Mouse (Mus musculus) olfactory bulb, adult 2 months (tissue): ENCODE results near the gene Btbd9.

Experiments
- CTCF ChIP-seq: fragments of 200-500 bp; IDR thresholded peaks from 2 replicates; pipeline ENCODE4 v1.5.1; 2012; ENCODE audit warnings: low read depth, mild to moderate bottlenecking, low read length, moderate library complexity; ENCODE audit not compliant: insufficient read depth
- POLR2A ChIP-seq: fragments of 200-500 bp; IDR thresholded peaks from 2 replicates; pipeline ENCODE4 v1.6.1; 2012; ENCODE audit warnings: mild to moderate bottlenecking, low read depth, low read length, moderate library complexity; ENCODE audit not compliant: insufficient read depth

GRCm38 (mm10) chr17:30458301-30458700 lies 118.0 kb downstream of the Btbd9 start:
- TF ChIP-seq POLR2A (no peak), CTCF (no peak)
